Mouse (Mus musculus) G1E-ER4 (cell line): ENCODE data around the gene Lck. TPM values are rescaled to one million over a fixed set of nuclear protein-coding genes. Genes with fewer than 3 reads are reported as not detected.

Source experiments
- GATA1 ChIP-seq: IDR thresholded peaks from one replicate; pipeline ENCODE4 v1.8.0; 2012; ENCODE audit warnings: low read length, inconsistent platforms
- polyA plus RNA-seq: library from polyadenylated mRNA; stranded (reverse); fragments of >175 nt; gene quantifications from 2 replicates; pipeline ENCODE4 v1.2.3, GENCODE M21; 2012

The Lck gene
- polyA plus RNA-seq, 1 experiment: 2.6 TPM

DNA sequence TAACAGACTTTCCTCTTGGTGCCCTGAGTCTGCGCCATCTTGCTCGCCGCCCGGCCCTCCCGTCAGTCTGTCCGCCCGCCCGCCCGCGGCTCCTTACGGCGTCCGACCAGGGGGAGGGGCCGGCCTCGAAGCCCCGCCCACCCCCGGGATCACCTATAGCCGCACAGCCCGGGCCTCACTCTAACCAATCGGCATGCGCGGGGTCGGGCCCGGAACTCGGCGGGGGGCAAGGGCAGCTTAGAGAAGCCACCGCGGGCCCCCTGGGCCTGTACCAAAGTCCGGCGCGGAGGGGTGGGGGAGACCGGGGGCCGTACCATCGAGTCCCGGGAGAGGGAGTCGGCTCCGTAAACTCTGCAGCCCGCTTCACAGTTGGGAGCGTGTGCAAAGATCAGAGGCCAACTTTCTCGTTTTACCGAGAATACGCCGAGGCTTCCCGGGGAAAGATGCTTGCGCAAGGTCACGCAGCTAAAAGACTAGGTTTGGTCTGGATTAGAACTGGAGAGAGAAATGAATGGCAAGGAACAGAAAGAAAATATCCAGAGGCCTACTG is 30.8 kb downstream of the Lck start, which contains the start of gene Hdac1:
Gene Hdac1 (minus strand): TSS at position 122 of the 550 bp plus-strand sequence.
- TF ChIP-seq GATA1: no peak

DNA sequence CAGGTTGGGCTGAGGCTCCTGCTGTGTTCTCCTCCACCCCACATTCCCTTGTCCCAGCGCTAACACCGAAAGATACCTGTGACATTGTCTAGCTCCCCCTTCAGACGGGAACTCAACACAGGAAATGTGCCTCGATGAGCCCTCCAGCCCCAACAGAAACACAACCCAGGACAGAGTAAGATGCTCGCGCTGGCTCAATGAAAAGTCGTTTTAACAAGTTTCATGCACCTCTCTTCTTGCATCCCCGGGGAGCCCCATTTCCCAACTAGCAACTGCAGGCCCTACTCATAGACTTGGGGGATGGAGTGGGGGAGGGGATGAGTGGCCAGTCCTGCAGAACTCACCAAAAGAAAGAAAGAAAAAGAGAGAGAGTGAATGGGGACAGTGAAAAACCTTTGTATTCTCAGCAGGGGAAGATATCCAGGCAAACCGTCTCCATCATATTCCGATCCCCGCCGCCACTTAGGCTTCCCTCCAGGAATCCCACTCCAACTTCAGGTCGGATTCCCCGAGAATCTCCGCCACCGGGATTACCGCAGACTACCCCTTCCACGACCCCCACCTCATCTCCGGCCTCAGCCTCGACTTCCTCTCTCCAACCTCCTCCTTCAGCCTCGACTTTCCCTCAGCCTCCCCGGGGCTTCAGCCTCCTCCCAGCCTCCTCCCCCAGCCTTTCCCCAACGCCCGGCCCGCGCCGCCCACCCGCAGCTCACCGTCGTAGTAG is 31.4 kb downstream of the Lck start:
- TF ChIP-seq GATA1: no peak

DNA sequence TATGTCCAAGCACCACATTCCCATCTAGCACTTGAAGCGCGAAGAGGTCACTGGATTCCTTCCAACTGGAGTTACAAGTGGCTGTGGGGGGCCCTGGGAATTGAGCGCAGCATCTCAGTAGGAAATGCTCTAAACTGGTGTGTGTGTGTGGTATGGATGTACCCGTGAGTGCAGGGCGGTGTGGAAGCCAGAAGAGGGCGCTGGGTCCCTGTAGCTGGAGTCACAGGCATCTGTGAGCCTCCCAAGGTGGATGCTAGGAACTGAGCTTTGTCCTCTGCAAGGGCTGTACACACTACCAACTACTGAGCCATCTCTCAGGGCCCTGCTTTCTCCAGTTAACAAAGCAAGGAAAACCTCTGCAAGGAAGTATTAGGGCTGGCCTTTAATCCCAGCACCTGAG is 33.4 kb downstream of the Lck start:
- no peak for TF ChIP-seq GATA1

DNA sequence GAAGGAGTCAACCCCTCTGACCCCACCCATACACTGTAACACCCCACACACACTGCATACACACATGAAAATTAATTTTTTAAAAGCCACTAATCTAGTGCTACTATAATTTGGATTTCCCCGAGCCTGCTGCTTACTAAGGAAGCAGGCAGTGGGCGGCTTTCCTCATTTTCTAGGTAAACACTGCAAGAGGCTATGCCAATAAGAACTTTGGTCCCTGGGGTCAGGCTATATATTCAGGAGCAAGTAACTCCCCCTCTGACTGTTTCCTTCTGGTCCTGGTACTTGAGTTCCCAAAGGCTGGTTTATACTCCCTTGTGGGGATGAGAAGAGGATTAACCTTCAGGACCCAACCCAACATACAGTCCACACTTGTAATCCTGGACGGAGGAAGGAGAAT is 47.6 kb downstream of the Lck start:
- TF ChIP-seq GATA1: no peak

DNA sequence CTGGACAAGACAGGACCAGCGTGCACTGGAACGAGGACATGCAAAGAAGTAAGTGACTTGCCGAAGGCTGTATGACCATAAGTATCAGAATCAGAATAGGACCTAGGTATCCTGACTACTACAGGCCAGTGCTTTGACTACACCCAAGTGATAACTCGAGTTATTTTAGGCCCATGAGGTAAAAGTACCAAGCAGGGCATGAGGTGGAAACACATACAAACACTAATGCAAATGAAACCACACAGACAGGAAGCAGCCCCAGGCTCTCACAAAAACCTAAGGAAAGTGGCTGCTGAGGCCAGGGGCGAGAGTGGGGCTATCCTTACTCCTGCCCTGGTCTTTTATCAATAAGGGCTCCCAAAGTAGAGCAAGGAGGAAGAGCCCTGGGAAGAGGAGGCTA is 48.1 kb downstream of the Lck start:
- no peak for TF ChIP-seq GATA1

DNA sequence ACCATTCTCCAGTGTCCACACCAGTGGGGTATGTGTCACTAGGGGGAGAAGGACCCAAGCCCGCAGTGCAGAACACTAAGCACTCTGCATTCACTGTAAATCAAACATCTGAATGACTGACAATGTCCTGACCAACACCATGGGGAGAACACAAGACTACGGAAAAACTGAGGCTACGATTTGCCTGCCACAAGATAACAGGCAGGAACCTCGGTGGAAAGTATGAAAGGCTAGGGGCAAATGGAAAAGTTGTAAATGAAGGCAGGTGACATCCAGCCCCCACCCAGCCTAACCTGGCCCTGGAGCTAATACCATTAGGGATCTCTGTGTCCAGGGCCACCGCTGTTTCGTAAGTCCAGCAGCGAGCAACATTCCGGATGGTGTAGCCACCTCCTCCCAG is 54.9 kb downstream of the Lck start:
- no peak for TF ChIP-seq GATA1

DNA sequence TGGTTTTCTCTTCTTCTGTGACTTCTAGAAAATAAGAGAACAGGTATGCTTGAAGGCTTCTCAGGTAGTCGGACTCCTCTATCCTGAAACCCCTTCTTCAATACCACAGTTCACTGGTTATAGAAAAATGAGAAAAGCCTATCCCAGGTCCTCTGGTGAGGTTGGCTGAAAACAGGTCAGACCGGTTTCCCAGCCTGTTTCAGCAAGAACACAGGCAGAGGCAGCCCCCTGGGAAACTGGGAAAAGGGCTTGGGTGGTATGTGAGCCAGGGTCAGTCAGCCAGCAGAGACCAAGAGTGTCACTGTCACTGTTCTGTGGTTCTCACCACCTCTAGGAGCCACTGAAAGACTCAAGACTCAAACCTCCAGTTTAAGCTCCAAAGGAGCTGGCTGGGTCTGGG is 56.5 kb downstream of the Lck start:
- no peak for TF ChIP-seq GATA1

DNA sequence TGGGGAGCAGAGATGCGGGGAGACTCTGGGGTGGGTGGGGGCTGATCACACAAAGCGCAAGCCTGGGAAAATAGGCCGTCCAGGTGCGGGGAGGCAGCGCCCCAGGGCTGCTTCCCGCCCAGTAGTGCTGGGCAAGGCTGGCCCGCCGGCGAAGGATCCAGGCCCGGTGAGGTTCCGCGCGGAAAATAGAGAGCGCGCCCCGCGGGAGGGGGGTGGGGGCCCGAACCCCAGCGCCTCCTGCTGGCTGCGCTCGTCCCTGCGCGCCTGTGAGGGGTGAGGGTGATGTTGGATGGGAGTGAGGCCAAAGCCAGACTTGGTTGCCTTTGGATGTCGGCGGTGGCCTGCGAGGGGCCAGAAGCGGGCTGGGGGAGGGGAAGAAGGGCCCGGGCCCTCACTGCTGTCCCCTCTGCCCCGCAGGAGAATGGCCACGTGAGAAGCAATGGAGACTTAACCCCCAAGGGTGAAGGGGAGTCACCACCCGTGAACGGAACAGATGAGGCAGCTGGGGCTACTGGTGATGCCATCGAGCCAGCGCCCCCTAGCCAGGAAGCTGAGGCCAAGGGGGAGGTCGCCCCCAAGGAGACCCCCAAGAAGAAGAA is 59.0 kb downstream of the Lck start:
- no peak for TF ChIP-seq GATA1

DNA sequence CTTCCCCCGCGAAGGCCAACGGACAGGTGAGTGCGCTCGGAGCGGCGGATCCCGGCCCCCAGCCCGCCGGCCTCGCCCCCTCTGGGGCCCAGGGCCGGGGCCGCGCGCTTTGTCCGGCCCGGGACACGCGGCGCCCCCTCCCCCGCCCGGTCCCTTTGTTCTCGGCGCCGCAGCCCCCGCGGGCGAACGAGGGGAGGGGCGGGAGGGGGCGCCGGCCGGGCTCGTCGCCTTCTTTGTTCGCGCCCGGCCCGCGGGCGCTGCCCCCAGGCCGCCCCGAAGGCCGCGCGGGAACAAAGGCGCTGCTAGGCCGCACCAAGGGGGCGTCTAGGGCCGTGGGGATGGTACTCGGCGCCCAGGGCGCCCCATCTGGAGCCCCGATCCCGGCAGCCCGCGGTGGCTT is 59.5 kb downstream of the Lck start:
- no peak for TF ChIP-seq GATA1

DNA sequence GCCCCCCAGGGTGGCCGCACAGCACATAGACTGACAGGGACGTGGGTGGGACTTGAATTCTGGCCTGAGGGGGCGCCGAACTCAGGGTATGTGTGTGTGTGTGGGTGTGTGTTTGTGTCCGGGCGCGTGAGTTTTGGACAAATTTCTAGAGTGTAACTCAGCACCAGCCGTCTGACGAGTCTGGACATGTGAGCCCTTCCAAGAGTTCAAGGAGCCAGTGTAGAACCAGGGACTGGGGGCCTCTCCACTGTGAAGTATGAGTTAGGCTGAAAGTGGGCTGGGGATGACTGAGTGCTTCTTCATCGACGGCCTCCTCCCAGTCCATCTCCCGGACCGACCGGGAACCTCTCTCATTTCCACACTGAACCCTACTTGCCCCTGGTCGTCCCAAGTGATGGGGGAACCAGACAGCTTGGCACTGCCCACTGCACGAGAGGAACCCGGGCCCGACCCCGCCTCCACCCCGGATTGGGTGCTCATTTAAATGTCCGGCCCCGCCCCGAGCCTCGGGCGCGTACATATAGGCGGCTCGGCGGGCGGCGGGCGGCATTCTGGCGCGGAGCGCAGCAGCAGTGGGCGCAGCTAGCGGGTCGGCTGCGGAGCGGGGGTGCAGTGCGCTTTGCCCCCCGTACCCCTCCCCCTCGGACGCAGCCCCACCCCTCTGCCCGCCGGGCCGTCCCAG is 60.2 kb downstream of the Lck start, which contains the start of gene Marcksl1:
Gene Marcksl1 (plus strand): TSS at position 496 of the 682 bp plus-strand sequence.
- no peak for TF ChIP-seq GATA1

DNA sequence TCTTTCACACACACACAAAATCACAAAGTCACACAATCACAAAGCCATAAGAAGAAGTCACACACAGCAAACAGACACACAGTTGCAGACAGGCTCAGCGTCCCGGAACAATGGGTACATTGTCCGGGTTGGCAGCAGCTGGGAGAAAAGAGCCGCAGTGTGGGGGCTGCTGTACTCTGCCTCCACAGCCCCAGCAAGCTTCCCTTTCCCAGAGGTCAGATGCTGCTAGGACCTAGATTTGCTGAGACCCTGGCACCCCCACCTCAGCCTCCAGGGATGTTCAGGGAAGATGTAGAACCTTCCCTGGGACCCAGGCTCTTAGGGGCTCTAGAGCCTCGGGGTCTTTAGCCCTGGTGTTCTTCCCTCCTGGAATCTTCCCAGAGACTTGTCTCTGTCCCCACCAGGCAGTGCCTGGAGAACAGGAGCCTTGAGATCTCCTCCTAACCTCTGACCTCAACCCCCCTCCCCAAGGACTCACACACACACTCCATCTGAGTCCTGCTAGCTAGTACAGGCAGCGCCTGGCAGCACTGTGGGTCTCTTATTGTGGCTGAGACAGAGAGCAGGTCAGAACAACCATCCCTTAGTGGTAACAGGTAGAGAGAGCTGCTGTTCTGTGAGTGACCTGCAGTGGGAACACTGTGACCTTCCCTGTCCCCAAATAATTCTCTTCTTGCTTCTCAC is 61.9 kb downstream of the Lck start:
- no peak for TF ChIP-seq GATA1

DNA sequence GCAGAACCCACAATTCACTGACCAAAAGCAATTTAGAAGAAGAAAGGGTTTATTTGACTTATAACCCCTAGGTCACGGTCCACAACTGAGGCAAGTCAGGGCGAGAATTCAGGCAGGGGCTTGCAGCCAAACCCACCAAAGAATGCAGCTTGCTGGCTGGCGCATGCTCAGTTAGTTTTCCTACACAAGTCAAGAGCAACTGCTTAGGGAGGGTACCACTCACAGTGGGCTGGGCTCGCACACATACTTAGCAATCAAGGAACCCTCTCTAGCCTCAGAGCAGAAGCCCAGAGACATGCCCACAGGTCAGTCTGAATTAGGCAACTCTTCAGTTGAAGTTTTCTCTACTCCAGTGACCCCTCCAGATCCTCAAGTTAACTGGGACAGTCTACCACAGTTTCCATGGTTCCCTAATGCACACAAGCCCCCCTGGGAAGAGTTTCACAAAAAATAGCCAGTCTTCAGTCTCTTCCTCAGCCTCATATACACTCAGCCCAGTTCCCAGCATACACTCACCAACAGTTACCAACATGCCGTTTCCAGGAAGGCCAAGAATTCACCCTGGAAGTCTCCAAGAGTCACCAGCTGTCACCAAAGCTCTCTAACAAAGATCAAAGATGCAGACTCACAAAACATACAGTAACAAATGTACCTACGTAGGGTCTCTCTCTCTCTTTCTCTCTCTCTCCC is 62.6 kb downstream of the Lck start:
- no peak for TF ChIP-seq GATA1

DNA sequence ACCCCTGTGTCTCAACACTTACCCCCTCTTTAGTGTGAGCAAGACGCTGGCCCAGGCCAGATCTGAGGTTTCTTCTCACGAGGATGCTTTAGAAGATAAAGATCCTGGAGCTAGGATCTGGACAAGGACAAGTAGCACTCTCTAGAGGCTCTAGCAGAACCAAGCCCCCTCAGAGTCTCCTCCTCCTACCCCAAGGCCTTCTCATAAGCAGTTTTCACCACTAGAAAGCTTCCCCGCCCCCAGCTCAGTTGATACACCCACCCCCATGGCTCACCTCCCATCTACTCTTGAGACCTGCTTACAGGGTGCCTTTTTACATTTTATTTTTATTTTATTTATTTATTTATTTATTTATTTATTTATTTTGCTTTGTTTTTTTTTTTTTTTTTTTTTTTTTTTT is 63.8 kb downstream of the Lck start:
- no peak for TF ChIP-seq GATA1

DNA sequence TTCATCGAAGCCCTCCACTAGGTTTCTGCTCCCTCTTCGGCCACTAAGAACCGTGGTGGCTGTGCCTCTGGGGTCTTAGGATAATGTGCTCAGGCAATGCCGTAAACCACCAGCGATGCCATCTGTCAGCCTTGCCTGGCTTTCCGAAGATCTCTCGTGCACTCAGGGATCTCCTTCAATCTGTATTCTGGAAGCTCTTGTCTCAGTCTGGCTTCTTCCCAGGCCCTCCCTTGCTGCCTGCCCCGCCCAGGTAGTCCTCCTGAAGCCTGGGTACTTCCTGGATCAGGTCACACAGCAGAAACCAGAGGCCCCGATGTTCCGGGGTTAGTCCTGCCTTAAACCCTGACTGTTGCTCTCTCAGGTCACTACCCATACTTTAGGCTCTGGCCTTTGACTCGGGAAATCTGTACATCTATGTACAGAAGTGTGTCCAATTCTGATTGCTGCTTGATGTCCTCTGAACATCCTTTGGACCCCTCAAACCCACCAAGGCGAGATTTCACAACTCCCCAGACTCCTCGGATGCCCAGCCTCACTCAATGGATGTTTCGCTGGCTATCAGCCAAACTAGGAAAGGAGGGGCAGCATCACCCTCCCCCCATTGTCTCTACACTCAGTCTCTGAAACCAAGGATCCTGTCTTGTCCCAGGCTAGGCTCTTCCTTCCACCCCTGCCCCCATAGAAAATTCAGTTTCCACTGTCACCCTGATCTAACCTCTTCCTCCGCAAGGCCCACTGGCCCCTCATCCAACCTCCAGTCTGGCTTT is 64.4 kb downstream of the Lck start:
- TF ChIP-seq GATA1: no peak

DNA sequence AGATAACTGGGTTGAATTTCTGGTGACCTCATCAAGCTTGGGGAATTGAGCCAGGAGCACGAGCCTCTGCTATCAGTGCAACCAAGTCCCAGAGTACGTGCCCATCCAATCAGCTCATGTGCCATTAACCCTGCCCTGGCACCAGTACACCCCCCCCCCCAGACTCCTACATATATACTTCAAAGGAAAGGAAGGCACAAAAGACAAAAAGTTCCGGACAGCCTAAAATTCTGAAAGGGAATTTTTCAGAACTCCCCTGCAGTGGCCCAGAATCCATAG is 65.3 kb downstream of the Lck start:
- no peak for TF ChIP-seq GATA1
